Mouse (Mus musculus): Measurements from ENCODE around the gene Sema5a. TPM values are rescaled to one million over a fixed set of nuclear protein-coding genes. Genes with fewer than 3 reads are reported as not detected.
"Not testable (repeated sequence)": the region's sequence is repeated elsewhere in the genome, so short reads cannot be mapped to it uniquely, and the experiment has no call there.

The Sema5a gene
- total and polyA plus RNA-seq, 2 experiments from 2014 or later = 8.8 to 40.0 TPM

DNA sequence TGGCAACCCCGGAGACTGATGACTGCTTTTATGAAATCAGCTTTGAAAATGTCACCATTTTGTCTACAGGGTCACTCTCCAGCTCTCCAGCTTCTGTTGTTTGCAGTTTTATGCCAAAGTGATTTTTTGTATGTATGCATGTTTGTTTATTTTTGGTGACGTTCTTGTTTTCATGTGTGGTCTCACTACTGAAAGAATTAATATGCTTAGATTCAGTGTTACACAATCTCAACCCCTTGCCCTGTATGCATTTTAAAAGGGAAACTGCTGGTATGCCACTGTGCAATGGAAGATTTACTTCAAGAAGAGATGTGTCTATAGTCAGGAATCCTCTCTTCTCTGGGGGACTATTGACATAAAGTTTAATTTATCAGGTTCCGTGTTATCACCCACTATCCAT is 19.2 kb upstream of the Sema5a start:
- ATAC-seq = no peak
- 91% methylated on average over 3 of the region's 3 CpGs for WGBS

DNA sequence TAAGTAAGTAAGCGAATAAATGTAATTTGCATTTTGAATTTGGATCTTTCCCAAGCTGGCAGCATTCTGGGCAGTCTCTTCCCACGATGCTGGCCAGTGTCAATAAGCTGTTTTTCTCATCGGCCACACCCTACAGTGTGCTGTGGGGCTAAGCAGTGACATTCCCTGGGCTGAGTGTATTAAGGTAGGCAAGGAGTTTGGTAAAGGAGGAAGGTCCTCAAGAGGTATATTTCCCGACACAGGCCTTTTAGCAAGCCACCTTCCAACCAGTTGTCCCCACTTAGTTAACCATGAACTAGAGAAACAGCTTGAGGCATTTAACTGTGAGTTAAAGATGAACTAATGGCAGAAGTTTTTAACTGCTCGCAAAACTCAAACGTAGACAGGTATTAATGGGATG is 18.2 kb upstream of the Sema5a start:
- Histone ChIP-seq H3K4me1 (ENCODE audit: insufficient read depth, low read length) (no peaks in the 10 kb centered on the region), H3K27me3 (ENCODE audit: insufficient read depth, low read length) (no peaks in the 10 kb centered on the region), H3K36me3 (ENCODE audit: insufficient read depth, low read length) (no peaks in the 10 kb centered on the region), H3K9ac (replicated peaks; ENCODE audit: low read length) (no peak overlapping the region), H3K9me3 (ENCODE audit: low read length) (no peaks in the 10 kb centered on the region), H3K27ac (no peak overlapping the region), H3K4me2 (ENCODE audit: low read depth, low read length) (no peak overlapping the region), H3K4me3 (ENCODE audit: low read length) (no peak overlapping the region)
- no peak for TF ChIP-seq CTCF (IDR thresholded peaks at IDR 0.05; ENCODE audit: low read depth)
- 74% methylated on average over 6 of the region's 6 CpGs for WGBS
- DNase-seq (ENCODE audit: low spot score) (no peak), ATAC-seq (no peak)

More for the DNA sequence above, 19.2 kb upstream of the Sema5a start:
- H3K9me3 ChIP-seq (ENCODE audit: low read length) = no peaks in the 10 kb centered on the region
- no peak overlapping the region for H3K9ac ChIP-seq (replicated peaks; ENCODE audit: low read length)
- no peak overlapping the region for H3K4me3 ChIP-seq (ENCODE audit: low read length)
- no peak for DNase-seq (ENCODE audit: low spot score)
- H3K4me2 ChIP-seq (ENCODE audit: low read depth, low read length) = no peak overlapping the region
- H3K27ac ChIP-seq = no peak overlapping the region
- TF ChIP-seq CTCF (IDR thresholded peaks at IDR 0.05; ENCODE audit: low read depth) = no peak
- H3K4me1 ChIP-seq (ENCODE audit: insufficient read depth, low read length) = no peaks in the 10 kb centered on the region
- H3K27me3 ChIP-seq (ENCODE audit: insufficient read depth, low read length) = no peaks in the 10 kb centered on the region
- no peaks in the 10 kb centered on the region for H3K36me3 ChIP-seq (ENCODE audit: insufficient read depth, low read length)

DNA sequence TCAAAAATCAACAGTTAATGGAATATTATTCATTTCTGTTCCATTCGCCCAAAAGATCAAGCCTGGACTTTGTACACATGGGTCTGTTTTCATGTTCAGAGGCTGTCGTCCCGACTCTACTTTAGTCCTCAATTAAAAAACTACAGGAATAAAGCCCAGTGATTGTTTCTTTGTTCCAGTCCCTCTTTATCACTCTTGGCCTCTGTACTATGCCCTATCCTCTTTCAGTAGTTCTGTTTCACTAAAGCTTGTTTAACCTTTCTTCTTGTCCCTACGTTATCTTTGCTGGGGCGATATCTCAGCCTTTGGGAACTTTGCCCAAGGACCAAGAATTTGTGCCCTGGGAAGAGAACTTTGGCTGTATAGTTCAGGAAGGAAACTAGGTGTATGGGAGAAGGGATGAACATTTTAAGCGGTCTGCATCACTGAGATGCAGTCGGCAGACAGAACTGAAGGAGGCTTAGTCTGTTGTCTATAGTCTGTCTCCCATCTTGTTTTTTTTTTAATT is 17.7 kb upstream of the Sema5a start:
- Histone ChIP-seq H3K4me2 (ENCODE audit: low read depth, low read length) (no peak overlapping the region), H3K27ac (no peak overlapping the region), H3K27me3 (ENCODE audit: insufficient read depth, low read length) (no peaks in the 10 kb centered on the region), H3K36me3 (ENCODE audit: insufficient read depth, low read length) (no peaks in the 10 kb centered on the region), H3K4me1 (ENCODE audit: insufficient read depth, low read length) (no peaks in the 10 kb centered on the region), H3K4me3 (ENCODE audit: low read length) (no peak overlapping the region), H3K9ac (replicated peaks; ENCODE audit: low read length) (no peak overlapping the region), H3K9me3 (ENCODE audit: low read length) (no peaks in the 10 kb centered on the region)
- DNase-seq (ENCODE audit: low spot score) = no peak
- 93% methylated on average over 7 of the region's 7 CpGs for WGBS
- no peak for TF ChIP-seq CTCF (IDR thresholded peaks at IDR 0.05; ENCODE audit: low read depth)
- no peak for ATAC-seq

DNA sequence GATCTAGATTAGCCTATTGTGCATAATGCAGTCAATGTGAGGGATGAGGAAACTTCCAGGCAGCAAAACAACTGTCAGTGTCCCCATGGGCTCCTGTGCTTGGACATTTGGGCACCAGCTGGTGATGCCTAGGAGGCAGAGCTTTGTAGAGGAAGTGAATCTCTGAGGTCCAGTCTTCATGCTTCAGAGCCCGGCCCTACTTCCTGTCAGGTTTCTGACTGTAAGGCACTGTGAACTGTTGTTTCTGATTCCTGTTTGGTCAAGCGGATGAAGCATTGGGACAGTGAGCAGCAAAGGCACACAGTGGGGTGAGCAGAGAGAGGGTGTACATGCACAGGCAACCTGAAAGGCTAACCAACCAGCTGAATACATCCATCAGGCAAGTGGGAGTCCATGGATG is 14.5 kb upstream of the Sema5a start:
- no peak for DNase-seq (ENCODE audit: low spot score)
- no peaks in the 10 kb centered on the region for H3K9me3 ChIP-seq (ENCODE audit: low read length)
- no peak for ATAC-seq
- H3K9ac ChIP-seq (replicated peaks; ENCODE audit: low read length) = no peak overlapping the region
- no peaks in the 10 kb centered on the region for H3K27me3 ChIP-seq (ENCODE audit: insufficient read depth, low read length)
- no peaks in the 10 kb centered on the region for H3K4me1 ChIP-seq (ENCODE audit: insufficient read depth, low read length)
- H3K36me3 ChIP-seq (ENCODE audit: insufficient read depth, low read length) = no peaks in the 10 kb centered on the region
- no peak overlapping the region for H3K4me3 ChIP-seq (ENCODE audit: low read length)
- no peak overlapping the region for H3K27ac ChIP-seq
- 91% methylated on average over 2 of the region's 2 CpGs for WGBS
- H3K4me2 ChIP-seq (ENCODE audit: low read depth, low read length) = no peak overlapping the region
- TF ChIP-seq CTCF (IDR thresholded peaks at IDR 0.05; ENCODE audit: low read depth) = no peak

DNA sequence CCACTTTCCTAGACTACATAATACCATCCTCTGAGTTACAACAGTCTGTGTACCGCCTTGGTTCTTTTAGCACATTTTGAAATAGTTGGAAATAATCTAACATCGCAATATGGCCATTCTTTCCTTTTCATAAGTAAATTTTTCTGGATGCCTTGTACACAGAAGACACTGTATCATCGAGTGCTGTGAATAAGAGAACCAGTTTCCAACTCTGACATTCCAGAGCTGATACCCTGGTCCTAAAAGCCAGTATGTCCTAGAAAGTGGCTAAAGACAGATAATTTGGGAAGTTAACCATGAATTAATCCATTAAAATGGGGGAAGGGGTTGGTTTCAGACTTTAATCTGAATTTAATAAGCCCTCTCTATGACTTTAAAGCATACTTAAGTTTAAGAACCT is 12.4 kb upstream of the Sema5a start:
- Histone ChIP-seq H3K27ac (no peak overlapping the region), H3K27me3 (ENCODE audit: insufficient read depth, low read length) (no peaks in the 10 kb centered on the region), H3K4me1 (ENCODE audit: insufficient read depth, low read length) (no peaks in the 10 kb centered on the region), H3K4me3 (ENCODE audit: low read length) (no peak overlapping the region), H3K9ac (replicated peaks; ENCODE audit: low read length) (no peak overlapping the region), H3K36me3 (ENCODE audit: insufficient read depth, low read length) (no peaks in the 10 kb centered on the region), H3K4me2 (ENCODE audit: low read depth, low read length) (no peak overlapping the region), H3K9me3 (ENCODE audit: low read length) (no peaks in the 10 kb centered on the region)
- DNase-seq (ENCODE audit: low spot score) (no peak), ATAC-seq (no peak)
- 86% methylated on average over 3 of the region's 3 CpGs for WGBS
- TF ChIP-seq CTCF (IDR thresholded peaks at IDR 0.05; ENCODE audit: low read depth) = no peak

DNA sequence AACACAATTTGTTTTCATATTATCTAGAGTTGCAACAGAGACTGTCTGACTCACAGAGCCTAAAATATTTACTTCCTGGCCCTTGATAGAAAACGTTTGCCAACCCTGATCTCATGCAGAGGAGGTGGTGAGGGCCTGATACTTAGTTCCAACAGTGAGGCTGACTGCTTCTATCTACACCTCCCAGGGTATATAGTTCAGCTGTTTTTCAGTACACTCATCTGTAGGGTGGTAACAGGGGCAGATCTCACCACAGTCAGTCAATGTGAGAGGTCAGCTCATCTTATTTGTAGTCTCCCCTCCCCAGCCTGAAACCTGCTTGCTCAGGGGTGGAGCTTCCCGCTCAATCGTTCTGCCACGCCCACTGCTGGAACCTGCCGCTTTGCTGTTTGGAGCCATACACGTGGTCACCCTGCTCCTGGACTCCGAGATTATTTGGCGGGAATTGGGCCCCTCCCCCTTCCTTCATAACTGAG is 11.9 kb upstream of the Sema5a start:
- H3K27ac ChIP-seq; H3K4me1 ChIP-seq (ENCODE audit: insufficient read depth, low read length); H3K4me2 ChIP-seq (ENCODE audit: low read depth, low read length); ATAC-seq; H3K4me3 ChIP-seq (ENCODE audit: low read length); H3K36me3 ChIP-seq (ENCODE audit: insufficient read depth, low read length); H3K27me3 ChIP-seq (ENCODE audit: insufficient read depth, low read length); H3K9me3 ChIP-seq (ENCODE audit: low read length); H3K9ac ChIP-seq (replicated peaks; ENCODE audit: low read length); DNase-seq (ENCODE audit: low spot score): not testable (repeated sequence)
- 21% methylated on average over 8 of the region's 8 CpGs for WGBS

DNA sequence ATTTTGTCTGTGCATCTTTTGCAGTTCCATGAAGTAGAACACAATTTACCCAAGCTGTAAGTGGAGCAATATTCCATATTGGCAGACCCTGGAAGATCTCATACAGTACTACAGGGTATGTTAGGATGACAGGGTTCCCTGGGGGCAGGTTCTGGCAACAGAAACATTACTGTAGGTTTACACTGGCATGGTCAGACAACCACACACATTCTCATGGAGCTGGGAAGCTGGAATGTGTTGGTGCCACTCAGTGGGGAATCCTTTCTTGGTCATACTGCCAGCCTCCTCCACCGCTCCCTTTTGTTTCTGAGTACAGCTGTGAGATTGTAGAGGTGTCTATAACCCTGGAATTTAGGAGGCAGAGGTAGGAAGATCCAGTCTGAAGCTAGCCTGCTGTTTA is 11.2 kb upstream of the Sema5a start:
- H3K9me3 ChIP-seq (ENCODE audit: low read length) = no peaks in the 10 kb centered on the region
- WGBS = 83% methylated on average over 1 of the region's 1 CpGs
- H3K27me3 ChIP-seq (ENCODE audit: insufficient read depth, low read length) = no peaks in the 10 kb centered on the region
- H3K4me2 ChIP-seq (ENCODE audit: low read depth, low read length) = no peak overlapping the region
- no peak overlapping the region for H3K4me3 ChIP-seq (ENCODE audit: low read length)
- no peaks in the 10 kb centered on the region for H3K36me3 ChIP-seq (ENCODE audit: insufficient read depth, low read length)
- H3K9ac ChIP-seq (replicated peaks; ENCODE audit: low read length) = no peak overlapping the region
- no peak for TF ChIP-seq CTCF (IDR thresholded peaks at IDR 0.05; ENCODE audit: low read depth)
- DNase-seq (ENCODE audit: low spot score) = no peak
- H3K27ac ChIP-seq = no peak overlapping the region
- H3K4me1 ChIP-seq (ENCODE audit: insufficient read depth, low read length) = no peaks in the 10 kb centered on the region
- no peak for ATAC-seq

Data from hindbrain, postnatal 0 days (tissue).